Mouse (Mus musculus) embryonic facial prominence, embryonic 13.5 days (tissue): ENCODE measurements at regions not wholly inside any gene's neighbourhood (a gene's known extent, or its start where the extent isn't known, plus 50 kb on each side); places are given as distances from the start of the nearest gene placed in this dataset.

Source experiments
- ATAC-seq: fragments of 200-750 bp; cut with Nextera tagmentation; 2 replicates; pipeline ENCODE4 v1.8.0; 2017; ENCODE audit warnings: low read depth; ENCODE audit not compliant: insufficient number of reproducible peaks, insufficient read depth, low FRiP score, low TSS enrichment
- H3K27ac ChIP-seq: fragments of 300-500 bp; sonication (generic); 2 replicates; pipeline ENCODE4 v1.5.1; 2015; ENCODE audit warnings: moderate library complexity, mild to moderate bottlenecking, inconsistent platforms
- H3K27me3 ChIP-seq: fragments of 300-500 bp; sonication (generic); 2 replicates; pipeline ENCODE4 v1.6.1; 2015; ENCODE audit warnings: mild to moderate bottlenecking, inconsistent platforms
- H3K36me3 ChIP-seq: fragments of 300-500 bp; sonication (generic); 2 replicates; pipeline ENCODE4 v1.6.1; 2015; ENCODE audit warnings: mild to moderate bottlenecking, inconsistent platforms
- H3K4me1 ChIP-seq: fragments of 300-500 bp; sonication (generic); 2 replicates; pipeline ENCODE4 v1.6.1; 2015; ENCODE audit warnings: inconsistent platforms
- H3K4me2 ChIP-seq: fragments of 300-500 bp; sonication (generic); 2 replicates; pipeline ENCODE4 v1.6.1; 2015; ENCODE audit warnings: moderate library complexity, mild to moderate bottlenecking, inconsistent platforms
- H3K4me3 ChIP-seq: fragments of 300-500 bp; sonication (generic); 2 replicates; pipeline ENCODE4 v1.5.1; 2015; ENCODE audit warnings: mild to moderate bottlenecking, inconsistent platforms
- H3K9ac ChIP-seq: fragments of 300-500 bp; sonication (generic); 2 replicates; pipeline ENCODE4 v1.6.1; 2015; ENCODE audit warnings: mild to moderate bottlenecking, inconsistent platforms
- H3K9me3 ChIP-seq: fragments of 300-500 bp; sonication (generic); 2 replicates; pipeline ENCODE4 v1.6.1; 2016; ENCODE audit warnings: inconsistent platforms
- whole genome bisulfite sequencing: fragments of 180-500 bp; shearing (Covaris S2); methylation state at CpG from one replicate; pipeline ENCODE4 v1.1.7; 2015; ENCODE audit warnings: mixed read lengths; 5-methylcytosine and 5-hydroxymethylcytosine counted together

- Histone ChIP-seq H3K4me2 (no peak overlapping the region), H3K27me3 (no peaks in the 10 kb centered on the region), H3K9ac (no peak overlapping the region), H3K4me1 (no peaks in the 10 kb centered on the region), H3K36me3 (no peaks in the 10 kb centered on the region), H3K27ac (no peak overlapping the region), H3K9me3 (no peaks in the 10 kb centered on the region), H3K4me3 (no peak overlapping the region)
- WGBS = 68% methylated on average over 2 of the region's 2 CpGs
- no peak for ATAC-seq
These were observed 69.6 kb downstream of the Cetn3 start for GRCm38 (mm10) chr13:81852309-81852978.

- Histone ChIP-seq H3K4me1 (no peaks in the 10 kb centered on the region), H3K4me2 (no peak overlapping the region), H3K9ac (no peak overlapping the region), H3K27me3 (no peaks in the 10 kb centered on the region), H3K4me3 (no peak overlapping the region), H3K36me3 (no peaks in the 10 kb centered on the region), H3K27ac (no peak overlapping the region), H3K9me3 (no peaks in the 10 kb centered on the region)
- 62% methylated on average over 4 of the region's 4 CpGs for WGBS
- no peak for ATAC-seq
These were observed 73.2 kb downstream of the Cetn3 start for GRCm38 (mm10) chr13:81856072-81856471.

- ATAC-seq = no peak
- H3K4me1 ChIP-seq = no peaks in the 10 kb centered on the region
- H3K4me2 ChIP-seq = no peak overlapping the region
- no peak overlapping the region for H3K4me3 ChIP-seq
- no peaks in the 10 kb centered on the region for H3K9me3 ChIP-seq
- WGBS = 77% methylated on average over 4 of the region's 4 CpGs
- H3K27ac ChIP-seq = no peak overlapping the region
- H3K9ac ChIP-seq = no peak overlapping the region
- no peaks in the 10 kb centered on the region for H3K36me3 ChIP-seq
- no peaks in the 10 kb centered on the region for H3K27me3 ChIP-seq
These were observed 77.8 kb downstream of the Cetn3 start for GRCm38 (mm10) chr13:81860683-81861082.

GRCm38 (mm10) chr13:81861886-81862600 lies 79.2 kb downstream of the Cetn3 start:
- no peak for ATAC-seq
- Histone ChIP-seq H3K9me3 (no peaks in the 10 kb centered on the region), H3K27me3 (no peaks in the 10 kb centered on the region), H3K36me3 (no peaks in the 10 kb centered on the region), H3K27ac (no peak overlapping the region), H3K4me3 (no peak overlapping the region), H3K4me2 (no peak overlapping the region), H3K9ac (no peak overlapping the region), H3K4me1 (no peaks in the 10 kb centered on the region)
- WGBS = 87% methylated on average over 5 of the region's 5 CpGs

- no peak for ATAC-seq
These were observed 88.3 kb downstream of the Cetn3 start for GRCm38 (mm10) chr13:81871226-81871625.

GRCm38 (mm10) chr13:81885879-81886278 lies 103.0 kb downstream of the Cetn3 start:
- no peaks in the 10 kb centered on the region for H3K27me3 ChIP-seq
- no peaks in the 10 kb centered on the region for H3K36me3 ChIP-seq
- no peak for ATAC-seq
- no peak overlapping the region for H3K27ac ChIP-seq
- no peak overlapping the region for H3K9ac ChIP-seq
- no peak overlapping the region for H3K4me3 ChIP-seq
- no peaks in the 10 kb centered on the region for H3K9me3 ChIP-seq
- H3K4me2 ChIP-seq = no peak overlapping the region
- no peaks in the 10 kb centered on the region for H3K4me1 ChIP-seq
- 68% methylated on average over 6 of the region's 6 CpGs for WGBS

More at GRCm38 (mm10) chr13:81871226-81871625, 88.3 kb downstream of the Cetn3 start:
- WGBS = 81% methylated on average over 9 of the region's 9 CpGs
- Histone ChIP-seq H3K4me1 (no peaks in the 10 kb centered on the region), H3K9ac (no peak overlapping the region), H3K36me3 (no peaks in the 10 kb centered on the region), H3K27ac (no peak overlapping the region), H3K4me3 (no peak overlapping the region), H3K27me3 (no peaks in the 10 kb centered on the region), H3K4me2 (no peak overlapping the region), H3K9me3 (no peaks in the 10 kb centered on the region)

GRCm38 (mm10) chr13:81930266-81930665 lies 147.4 kb downstream of the Cetn3 start:
- no peaks in the 10 kb centered on the region for H3K27me3 ChIP-seq
- H3K4me1 ChIP-seq = no peaks in the 10 kb centered on the region
- H3K9ac ChIP-seq = no peak overlapping the region
- H3K4me3 ChIP-seq = no peak overlapping the region
- no peak for ATAC-seq
- WGBS = 79% methylated on average over 4 of the region's 4 CpGs
- H3K27ac ChIP-seq = no peak overlapping the region
- H3K9me3 ChIP-seq = no peaks in the 10 kb centered on the region
- H3K36me3 ChIP-seq = no peaks in the 10 kb centered on the region
- no peak overlapping the region for H3K4me2 ChIP-seq

- no peak overlapping the region for H3K27ac ChIP-seq
- H3K4me1 ChIP-seq = no peaks in the 10 kb centered on the region
- H3K4me3 ChIP-seq = no peak overlapping the region
- WGBS = 82% methylated on average over 2 of the region's 2 CpGs
- H3K36me3 ChIP-seq = no peaks in the 10 kb centered on the region
- H3K9ac ChIP-seq = no peak overlapping the region
- no peak overlapping the region for H3K4me2 ChIP-seq
- no peak for ATAC-seq
- no peaks in the 10 kb centered on the region for H3K27me3 ChIP-seq
- no peaks in the 10 kb centered on the region for H3K9me3 ChIP-seq
These were observed 148.3 kb downstream of the Cetn3 start for GRCm38 (mm10) chr13:81931199-81931598.

GRCm38 (mm10) chr13:81937061-81937460 lies 154.2 kb downstream of the Cetn3 start:
- no peaks in the 10 kb centered on the region for H3K36me3 ChIP-seq
- ATAC-seq = no peak
- no peak overlapping the region for H3K4me2 ChIP-seq
- H3K4me3 ChIP-seq = no peak overlapping the region
- H3K27me3 ChIP-seq = no peaks in the 10 kb centered on the region
- no peak overlapping the region for H3K27ac ChIP-seq
- no peaks in the 10 kb centered on the region for H3K9me3 ChIP-seq
- H3K4me1 ChIP-seq = peaks cover 5% of the 10 kb centered on the region; the same call in 1 of the 2 replicates
- WGBS = 50% methylated on average over 3 of the region's 3 CpGs
- H3K9ac ChIP-seq = no peak overlapping the region

- no peak for ATAC-seq
- H3K36me3 ChIP-seq = no peaks in the 10 kb centered on the region
- H3K27me3 ChIP-seq = no peaks in the 10 kb centered on the region
- no peak overlapping the region; the same call in 1 of the 2 replicates for H3K27ac ChIP-seq
- no peak overlapping the region for H3K4me3 ChIP-seq
- H3K4me1 ChIP-seq = peaks cover 7% of the 10 kb centered on the region; the same call in 1 of the 2 replicates
- H3K9me3 ChIP-seq = no peaks in the 10 kb centered on the region
- H3K4me2 ChIP-seq = peak overlapping the region; percentile 44
- 9% methylated on average over 9 of the region's 9 CpGs for WGBS
- H3K9ac ChIP-seq = no peak overlapping the region
These were observed 161.2 kb downstream of the Cetn3 start for GRCm38 (mm10) chr13:81944047-81944446.

- Histone ChIP-seq H3K4me1 (peaks cover 7% of the 10 kb centered on the region; the same call in 1 of the 2 replicates), H3K9ac (no peak overlapping the region), H3K27ac (no peak overlapping the region; the same call in 1 of the 2 replicates), H3K9me3 (no peaks in the 10 kb centered on the region), H3K4me3 (no peak overlapping the region), H3K4me2 (peak overlapping the region; percentile 44), H3K27me3 (no peaks in the 10 kb centered on the region), H3K36me3 (no peaks in the 10 kb centered on the region)
- 0 out of 2 replicates have a peak, but pooled peaks have one; percentile 52 for ATAC-seq
- WGBS = 60% methylated on average over 6 of the region's 6 CpGs
These were observed 161.6 kb downstream of the Cetn3 start for GRCm38 (mm10) chr13:81944469-81944868.

GRCm38 (mm10) chr13:81945741-81946140 lies 162.9 kb downstream of the Cetn3 start:
- ATAC-seq = no peak
- H3K9ac ChIP-seq = peak overlapping the region; percentile 58; the same call in 1 of the 2 replicates
- H3K4me1 ChIP-seq = peaks cover 7% of the 10 kb centered on the region; the same call in 1 of the 2 replicates
- WGBS = 4% methylated on average over 9 of the region's 9 CpGs
- H3K4me2 ChIP-seq = peak overlapping the region; percentile 58
- no peak overlapping the region for H3K27ac ChIP-seq
- H3K27me3 ChIP-seq = no peaks in the 10 kb centered on the region
- no peaks in the 10 kb centered on the region for H3K36me3 ChIP-seq
- H3K4me3 ChIP-seq = peak overlapping the region; percentile 32
- H3K9me3 ChIP-seq = no peaks in the 10 kb centered on the region
